Mouse (Mus musculus): ENCODE data around the gene Gja8.

- TF ChIP-seq GATA1 (IDR thresholded peaks at IDR 0.05; ENCODE audit: low read length) = no peak
- no peak for TF ChIP-seq TAL1 (IDR thresholded peaks at IDR 0.05; ENCODE audit: low read length)
Measured at GRCm38 (mm10) chr3:96871070-96871469, 54.8 kb downstream of the Gja8 start.
